Mouse (Mus musculus) embryo, embryonic 10.5 days (tissue): ENCODE measurements at regions not wholly inside any gene's neighbourhood (a gene's known extent, or its start where the extent isn't known, plus 50 kb on each side); places are given as distances from the start of the nearest gene placed in this dataset.
"Not testable (repeated sequence)": the region's sequence is repeated elsewhere in the genome, so short reads cannot be mapped to it uniquely, and the experiment has no call there.

Experiments
- DNase-seq: peaks from one replicate; pipeline ENCODE4 v3.0.0-alpha.2; 2015; ENCODE audit warnings: low spot score

- not testable (repeated sequence) for DNase-seq
Measured at GRCm38 (mm10) chr17:13492239-13492638, 137.9 kb downstream of the Tcp10c start.

GRCm38 (mm10) chr17:13492649-13493277, 138.4 kb downstream of the Tcp10c start:
- not testable (repeated sequence) for DNase-seq

- not testable (repeated sequence) for DNase-seq
Measured at GRCm38 (mm10) chr17:13493866-13494265, 139.5 kb downstream of the Tcp10c start.

- not testable (repeated sequence) for DNase-seq
Measured at GRCm38 (mm10) chr17:13494475-13494874, 140.1 kb downstream of the Tcp10c start.

GRCm38 (mm10) chr17:13504365-13504764, 150.0 kb downstream of the Tcp10c start:
- not testable (repeated sequence) for DNase-seq

GRCm38 (mm10) chr17:13504827-13505268, 150.5 kb downstream of the Tcp10c start:
- not testable (repeated sequence) for DNase-seq

DNA sequence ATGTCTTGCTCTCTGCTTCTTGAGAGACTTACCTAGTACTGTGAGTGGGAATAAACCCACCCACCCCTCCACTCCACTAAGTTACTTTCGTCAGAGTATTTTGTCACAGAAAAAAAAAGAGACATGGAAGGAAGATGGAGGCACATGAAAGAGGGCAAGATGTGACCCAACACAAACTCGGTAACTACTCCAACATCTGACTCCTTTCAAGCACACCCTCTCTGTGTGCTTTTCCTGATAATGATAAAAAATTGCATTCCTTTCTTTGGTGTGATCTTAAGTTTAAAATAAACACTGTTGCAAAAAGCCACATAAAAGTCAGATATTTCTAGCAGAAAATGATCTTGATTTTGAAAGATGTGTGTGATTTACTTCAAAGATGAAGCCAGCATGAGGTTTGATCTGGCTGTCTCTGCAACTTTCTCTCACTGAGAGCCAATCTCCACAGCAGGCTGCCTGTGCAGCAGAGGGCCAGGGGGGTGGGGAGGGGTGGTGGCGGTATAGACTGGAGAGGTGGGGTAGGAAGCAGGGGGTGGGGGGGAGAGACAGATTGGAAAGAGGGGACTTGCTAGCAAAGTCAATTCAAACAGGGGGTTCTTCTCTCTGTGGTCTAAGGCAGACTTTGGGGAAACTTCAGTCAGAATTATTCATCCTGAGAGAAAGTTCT, 153.2 kb downstream of the Tcp10c start:
- not testable (repeated sequence) for DNase-seq

GRCm38 (mm10) chr17:13519409-13520201, 165.2 kb downstream of the Tcp10c start:
- DNase-seq = not testable (repeated sequence)

DNA sequence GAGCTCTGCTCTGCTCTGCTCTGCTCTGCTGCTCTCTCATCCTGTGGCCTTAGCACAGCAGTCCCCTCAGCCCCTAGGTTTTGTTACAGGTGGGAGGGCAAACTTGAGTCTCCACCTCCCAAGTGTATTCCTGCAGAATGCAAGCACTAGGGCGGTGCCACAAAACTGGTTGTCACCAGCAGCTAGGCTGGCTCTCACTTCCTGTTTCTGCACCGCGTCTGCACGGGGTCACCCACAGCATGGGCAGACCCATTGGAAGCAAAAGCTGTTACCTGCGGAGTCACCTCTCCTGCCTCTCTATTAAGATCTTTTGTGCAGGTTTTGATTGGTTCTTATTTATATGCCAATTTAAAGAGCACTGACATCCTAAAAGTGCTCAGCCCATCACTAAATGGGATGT, 178.2 kb downstream of the Tcp10c start:
- DNase-seq = not testable (repeated sequence)

DNA sequence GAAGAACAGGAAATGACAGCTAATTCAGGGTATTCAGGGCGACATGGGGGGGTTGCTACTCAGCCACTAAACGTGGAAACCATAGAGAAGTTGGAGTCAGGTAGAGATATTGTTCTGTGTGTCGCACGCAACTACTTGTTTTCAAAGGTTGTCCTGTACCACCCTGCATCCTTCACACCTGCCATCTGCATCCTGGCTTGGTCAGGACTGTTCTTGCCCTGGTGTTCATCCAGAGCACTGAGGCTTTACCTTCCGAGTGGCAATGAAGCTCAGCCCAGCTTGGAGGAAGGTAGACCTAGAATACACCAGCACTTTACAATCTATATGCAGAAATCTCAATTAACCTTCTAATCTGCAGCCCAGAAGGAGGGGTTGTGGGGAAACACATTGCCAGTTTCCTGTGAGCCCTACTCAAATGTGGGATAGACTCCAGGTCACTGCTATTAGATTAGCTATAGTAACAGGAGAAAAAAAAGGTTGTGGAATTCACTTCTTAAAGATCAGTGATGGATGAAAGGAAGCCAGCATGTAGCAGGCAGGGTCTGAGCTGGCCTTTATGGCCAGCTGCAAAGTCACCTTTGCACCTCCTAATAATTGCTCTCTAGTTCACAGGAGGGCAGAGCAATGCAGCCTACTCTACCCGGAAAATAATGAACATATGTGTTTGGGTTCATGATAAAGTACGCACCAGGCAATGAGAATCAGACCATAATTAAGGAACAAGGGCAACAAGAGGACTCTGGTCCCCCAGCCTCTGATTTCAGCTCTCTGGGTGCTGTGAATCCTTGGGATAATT, 186.3 kb downstream of the Tcp10c start:
- DNase-seq = peak; percentile 29

DNA sequence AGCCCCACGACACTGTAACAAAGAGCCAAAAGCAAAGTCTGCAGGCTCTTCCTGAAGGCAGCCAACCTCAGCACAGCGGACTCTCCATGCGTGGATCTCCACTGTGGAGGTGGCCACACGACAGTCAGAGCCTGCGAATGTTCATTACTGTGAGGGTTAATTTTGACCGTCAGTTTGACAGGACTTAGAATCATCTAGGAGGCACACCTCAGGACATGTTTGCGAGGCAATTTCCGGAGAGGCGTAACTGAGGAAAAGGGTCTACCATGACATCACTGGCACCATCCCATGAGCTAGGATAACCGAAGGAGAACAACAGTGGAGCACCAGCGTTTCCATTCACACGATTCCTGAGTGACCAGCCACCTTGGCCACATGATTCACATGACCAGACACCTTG, 186.9 kb downstream of the Tcp10c start:
- no peak for DNase-seq

GRCm38 (mm10) chr17:13542261-13542660, 187.9 kb downstream of the Tcp10c start:
- peak; percentile 8 for DNase-seq

DNA sequence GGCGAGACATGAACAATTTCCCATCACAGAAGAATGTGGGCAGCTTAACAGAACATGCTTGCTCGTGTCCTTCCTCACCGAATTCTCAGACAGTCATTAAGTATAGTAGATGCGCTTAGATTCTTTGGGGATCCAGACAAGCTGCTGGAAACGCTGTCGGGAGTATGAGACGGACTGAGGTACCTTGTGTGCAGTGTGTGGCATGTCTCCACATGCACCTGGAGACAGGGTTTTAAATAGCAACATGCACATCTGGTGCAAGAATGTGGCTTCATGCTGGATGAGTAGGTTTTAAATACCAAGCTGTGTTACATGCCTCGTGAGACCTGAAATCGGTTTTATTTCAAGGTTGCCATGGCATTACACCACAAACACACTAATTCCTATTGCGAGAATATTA, 188.5 kb downstream of the Tcp10c start:
- DNase-seq = peak; percentile 28

DNA sequence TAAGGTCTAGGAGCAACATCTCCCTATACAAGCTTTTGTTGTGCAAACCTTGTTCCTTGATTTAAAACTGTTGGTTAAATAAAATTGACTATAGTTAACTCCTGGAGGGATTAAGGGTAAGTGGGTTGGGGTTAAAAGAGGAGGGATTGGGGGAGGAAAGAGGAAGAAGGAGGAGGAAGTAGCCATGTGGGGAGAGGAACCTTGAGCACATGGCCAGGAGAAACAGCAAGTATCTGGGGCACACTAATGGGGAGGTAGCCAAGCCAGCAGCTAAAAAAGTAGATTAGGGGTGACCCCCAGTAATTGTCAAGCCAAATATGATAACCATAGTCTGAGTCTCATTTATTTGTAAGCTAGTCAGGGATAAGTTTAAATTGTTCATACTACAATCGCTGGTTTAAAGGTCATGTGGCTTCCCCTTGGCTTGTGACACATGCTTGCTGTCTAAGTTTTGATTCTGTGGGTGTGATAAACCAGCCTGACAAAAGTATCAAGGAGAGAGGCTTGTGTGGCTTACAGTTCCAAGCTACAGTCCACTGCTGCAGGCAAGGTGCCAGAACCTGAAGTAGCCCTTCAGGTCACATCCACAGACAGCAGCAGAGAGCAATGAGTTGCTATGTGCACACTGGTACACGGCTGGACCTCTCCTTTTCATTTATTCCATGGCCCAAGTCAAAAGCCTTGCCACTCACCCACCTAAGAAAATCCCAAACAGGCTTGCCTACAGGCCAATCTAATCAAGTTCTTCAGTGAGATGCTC, 189.8 kb downstream of the Tcp10c start:
- peak; percentile 2 for DNase-seq

- no peak for DNase-seq
Measured at GRCm38 (mm10) chr17:13546249-13546648, 191.9 kb downstream of the Tcp10c start.

DNA sequence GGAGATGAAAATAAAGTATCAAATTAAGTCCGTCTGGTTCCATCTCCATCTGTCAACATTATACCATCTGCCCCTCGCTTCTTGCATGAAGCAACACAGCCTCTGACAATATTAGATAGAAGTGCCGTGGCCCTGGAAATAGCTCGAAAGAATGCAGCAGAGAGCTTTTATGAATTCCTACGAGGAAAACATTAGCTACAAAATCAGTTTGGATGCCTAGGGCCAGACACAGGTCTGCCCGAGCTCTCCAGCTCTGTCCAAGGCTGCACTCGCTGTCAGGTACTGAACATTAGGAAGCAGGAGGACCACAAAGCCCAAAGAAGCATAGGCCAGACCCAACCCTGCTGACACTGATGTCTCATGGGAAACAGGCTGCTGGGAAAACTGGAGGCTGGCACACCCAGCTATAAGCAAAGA, 192.3 kb downstream of the Tcp10c start:
- DNase-seq = no peak

DNA sequence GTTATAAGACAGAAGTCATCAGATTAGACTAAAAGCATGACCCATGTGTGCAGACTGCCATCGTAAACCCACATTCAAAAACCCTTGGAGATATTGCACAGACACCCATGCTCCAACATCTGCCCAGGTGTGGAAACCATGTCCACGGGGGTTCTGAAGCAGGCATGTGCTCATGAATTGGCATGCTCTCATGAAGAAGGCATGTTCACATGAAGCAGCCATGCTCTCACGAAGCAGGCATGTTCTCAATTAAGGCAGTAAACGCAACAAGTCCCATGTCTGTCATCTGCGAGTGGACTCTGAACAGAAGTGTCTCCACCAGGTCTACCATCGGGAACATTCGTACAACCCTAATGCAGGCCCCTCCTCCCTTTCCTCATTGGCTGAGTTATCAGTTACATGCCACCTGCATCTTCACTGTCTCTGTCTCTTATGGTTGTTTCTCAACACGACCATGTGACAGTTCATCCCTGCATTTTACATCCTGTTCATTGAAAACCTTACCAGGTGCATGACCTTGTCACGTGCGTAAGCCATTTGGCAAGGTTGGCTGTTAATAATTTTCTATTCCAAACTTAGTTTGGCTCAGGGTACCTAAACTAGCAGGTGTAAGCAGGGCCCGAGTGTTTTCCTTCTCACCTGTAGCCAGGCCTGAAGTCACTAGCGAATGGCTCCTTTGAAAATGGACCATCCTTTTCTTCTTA, 193.4 kb downstream of the Tcp10c start:
- no peak for DNase-seq

- peak; percentile 7 for DNase-seq
Measured at GRCm38 (mm10) chr17:13549975-13550895, 195.9 kb downstream of the Tcp10c start.

DNA sequence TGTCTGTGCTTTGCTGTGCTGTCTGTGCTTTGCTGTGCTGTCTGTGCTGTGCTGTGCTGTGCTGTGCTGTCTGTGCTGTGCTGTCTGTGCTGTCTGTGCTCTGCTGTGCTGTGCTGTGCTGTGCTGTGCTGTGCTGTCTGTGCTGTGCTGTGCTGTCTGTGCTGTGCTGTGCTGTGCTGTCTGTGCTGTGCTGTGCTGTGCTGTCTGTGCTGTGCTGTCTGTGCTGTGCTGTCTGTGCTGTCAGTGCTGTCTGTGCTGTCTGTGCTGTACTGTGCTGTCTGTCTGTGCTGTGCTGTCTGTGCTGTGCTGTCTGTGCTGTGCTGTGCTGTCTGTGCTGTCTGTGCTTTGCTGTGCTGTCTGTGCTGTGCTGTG, 196.5 kb downstream of the Tcp10c start:
- DNase-seq = not testable (repeated sequence)
